Mouse (Mus musculus) adrenal gland, adult 18-20 months (tissue): ENCODE results near the gene Gm7903. TPM values are rescaled to one million over a fixed set of nuclear protein-coding genes. Genes with fewer than 3 reads are reported as not detected.
"Not testable (repeated sequence)": the region's sequence is repeated elsewhere in the genome, so short reads cannot be mapped to it uniquely, and the experiment has no call there.

ENCODE experiments used
- DNase-seq, 2 experiments: peaks; one replicate each; pipeline ENCODE4 v3.0.0; 2021 to 2022; ENCODE audit warnings: low spot score in 2 of 2
- long read RNA-seq, 2 experiments: library from polyadenylated mRNA; stranded (forward); transcript quantifications; one replicate each; pipeline ENCODE4 v2.0.0; 2021
- total RNA-seq, 2 experiments: library from RNA; stranded (reverse); gene quantifications; 1 replicate in 1 of 2; 2 replicates in 1 of 2; pipeline ENCODE4 v1.2.3; 2021

The Gm7903 gene
- total RNA-seq: not detected
- long read RNA-seq, experiment 1: 0 reads
- long read RNA-seq, experiment 2: 0 reads

DNA sequence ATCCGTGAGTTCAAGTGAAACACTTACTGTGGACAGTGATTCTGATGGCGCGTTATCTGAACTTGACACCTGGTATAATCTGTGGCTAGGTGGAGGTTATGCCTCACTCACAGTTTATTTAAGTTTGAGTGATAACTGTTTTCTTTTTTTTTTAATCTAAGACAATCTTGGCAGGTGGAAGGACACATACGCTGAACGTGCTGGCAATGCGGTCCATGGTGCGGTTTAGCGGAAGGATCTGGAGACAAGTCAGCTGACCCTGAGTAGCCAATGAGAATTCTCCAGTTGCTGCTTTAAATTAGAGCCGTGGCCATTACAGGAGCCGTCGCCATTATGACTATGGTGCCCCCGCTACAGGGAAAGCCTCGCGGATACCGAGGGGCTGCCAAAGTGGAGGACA lies at the start of gene Gm7903:
Gene Gm7903 (plus strand): TSS at position 301 of the 400 bp plus-strand sequence.
- DNase-seq: not testable (repeated sequence)

DNA sequence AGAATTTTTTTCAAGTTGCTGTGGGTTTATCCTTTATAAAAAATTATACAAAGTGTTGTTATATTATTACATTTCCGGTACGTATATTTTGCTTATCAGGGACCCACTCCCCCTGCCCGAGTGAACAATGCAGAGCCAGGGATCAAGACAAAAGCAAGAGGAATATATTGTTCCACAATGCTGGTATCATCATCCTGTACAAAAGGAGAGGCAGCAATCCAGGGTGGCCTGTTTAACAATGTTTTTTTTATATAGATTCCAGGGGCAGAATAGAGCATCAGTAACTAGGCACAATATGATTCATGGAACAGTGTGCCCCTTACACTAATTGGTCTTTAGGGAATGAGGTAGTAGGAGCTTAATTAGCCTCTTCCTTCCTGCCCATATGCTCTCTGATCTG lies 30.1 kb upstream of the Gm7903 start:
- DNase-seq: not testable (repeated sequence)

DNA sequence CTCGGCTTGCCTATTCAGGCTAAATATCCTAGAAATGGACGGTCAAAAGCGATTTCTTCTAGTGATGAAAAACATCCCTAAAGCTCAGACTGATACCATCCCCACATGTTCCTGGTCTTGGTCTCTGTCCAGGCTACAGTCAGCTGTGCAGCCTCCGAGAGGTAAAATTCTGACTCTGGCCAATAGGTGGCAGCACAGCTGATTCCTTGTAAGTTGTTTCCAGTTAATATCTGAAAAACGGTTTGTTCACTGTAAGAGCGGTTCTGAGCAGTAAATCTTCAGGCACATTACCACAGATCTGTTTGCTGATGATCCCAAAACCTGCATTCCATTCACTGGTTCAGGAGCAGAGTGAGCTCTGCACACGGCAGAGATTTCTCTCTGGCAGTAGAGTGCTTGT lies 12.4 kb upstream of the Gm7903 start:
- not testable (repeated sequence) for DNase-seq

DNA sequence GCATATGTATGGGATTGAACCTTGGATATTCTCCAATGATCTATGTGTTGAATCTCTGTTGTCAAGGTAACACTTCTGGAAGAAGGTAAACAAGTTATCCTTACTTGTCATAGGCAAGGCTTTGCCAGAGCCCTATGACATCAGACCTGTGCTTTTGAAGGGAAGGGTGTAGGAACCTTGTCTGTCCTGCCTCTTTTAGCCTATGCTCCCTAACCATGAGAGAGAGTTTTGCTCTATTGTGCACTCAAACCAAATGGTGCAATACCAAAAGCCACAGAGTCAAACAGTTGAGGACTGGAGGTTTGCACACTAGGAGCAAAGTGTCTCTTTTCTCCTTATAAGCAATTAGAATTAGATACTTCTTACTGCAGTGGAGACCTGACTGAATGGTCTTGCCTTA lies 11.8 kb upstream of the Gm7903 start:
- DNase-seq: not testable (repeated sequence)

DNA sequence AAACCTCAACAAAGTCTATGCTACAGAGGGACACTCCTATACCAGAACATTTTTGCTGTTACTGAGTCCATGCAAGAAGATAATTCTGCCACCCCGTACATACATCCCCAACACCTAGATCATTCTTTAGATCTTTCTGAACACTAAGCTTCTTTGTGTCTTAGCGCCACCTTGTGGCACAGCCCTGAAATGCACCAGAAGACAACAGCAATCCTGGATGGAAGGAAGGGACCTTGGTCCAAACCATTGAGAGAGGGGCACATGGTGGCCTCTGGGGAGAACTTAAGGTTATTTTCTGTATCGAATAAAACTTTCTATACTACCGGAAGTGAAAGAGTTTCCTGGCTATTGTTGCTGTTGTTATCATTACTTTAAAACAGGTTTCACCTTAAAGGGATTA lies 11.2 kb upstream of the Gm7903 start:
- not testable (repeated sequence) for DNase-seq

GRCm38 (mm10) chrX:135464160-135464559 lies 30.5 kb downstream of the Gm7903 start:
- DNase-seq: not testable (repeated sequence)

GRCm38 (mm10) chrX:135481902-135482301 lies 48.3 kb downstream of the Gm7903 start:
- DNase-seq: not testable (repeated sequence)

DNA sequence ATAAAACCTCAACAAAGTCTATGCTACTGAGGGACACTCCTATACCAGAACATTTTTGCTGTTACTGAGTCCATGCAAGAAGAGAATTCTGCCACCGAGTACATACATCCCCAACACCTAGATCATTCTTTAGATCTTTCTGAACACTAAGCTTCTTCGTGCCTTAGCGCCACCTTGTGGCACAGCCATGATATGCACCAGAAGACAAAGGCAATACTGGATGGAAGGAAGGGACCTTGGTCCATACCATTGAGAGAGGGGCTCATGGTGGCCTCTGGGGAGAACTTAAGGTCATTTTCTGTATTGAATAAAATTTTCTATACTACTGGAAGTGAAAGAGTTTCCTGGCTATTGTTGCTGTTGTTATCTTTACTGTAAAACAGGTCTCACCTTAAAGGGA lies 49.5 kb downstream of the Gm7903 start:
- not testable (repeated sequence) for DNase-seq

Other genes starting within 250 kb of the Gm7903 start
- gene Tceal6, start 223.1 kb upstream of the Gm7903 start, total RNA-seq: 1 to 10 TPM; 2.0 to 4.4 TPM
- not detected for gene Pramel3, start 131.5 kb upstream of the Gm7903 start, total RNA-seq
- gene Gm5128, start 60.6 kb upstream of the Gm7903 start, total RNA-seq: not detected
- gene AV320801, start 60.8 kb downstream of the Gm7903 start, total RNA-seq: not detected
- not detected for gene Nxf7, start 164.9 kb downstream of the Gm7903 start, total RNA-seq
- not detected for gene Prame, start 193.9 kb downstream of the Gm7903 start, total RNA-seq